ENCODE assay signal across 10 mouse cellular contexts in the genomic region with DNA sequence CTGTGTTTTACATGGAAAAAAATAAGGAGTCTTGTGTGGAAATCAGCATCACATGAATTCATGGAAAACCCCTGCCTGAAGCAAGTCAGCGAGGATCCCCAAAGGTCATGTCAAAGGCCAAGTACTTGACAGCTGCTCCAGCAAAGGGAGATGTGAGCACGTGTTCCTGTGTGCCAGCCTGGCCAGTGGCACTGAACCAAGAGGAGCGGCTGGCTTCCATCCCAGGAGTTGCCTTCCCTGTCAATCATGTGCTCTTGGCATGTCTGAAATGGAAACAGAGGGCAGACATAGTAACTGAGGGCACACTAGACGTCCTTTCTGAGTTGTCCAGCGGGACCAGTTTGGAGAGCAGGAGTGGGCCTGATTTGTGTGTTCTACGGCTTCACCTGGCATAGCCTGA. TPM values are rescaled to one million over a fixed set of nuclear protein-coding genes. Genes with fewer than 3 reads are reported as not detected.
DNase-seq lines count a peak whose midpoint lies in the region; ATAC-seq lines count a peak whose summit lies in the region.
"Had no signal": no experiment of that assay in that cellular context is flagged by ENCODE, and none has a peak within 500 bp of the region (broad histone marks: within the 10 kb centered on the region; RNA-seq: fewer than 3 reads in every experiment).

No protein-coding gene starts in this region.

- H3K9me3 ChIP-seq in heart, embryonic 12.5 days (replicated peaks): 0 out of 2 replicates have a peak, but pooled peaks cover 4% of the 10 kb centered on the region
- no peaks in the 10 kb centered on the region for H3K9me3 ChIP-seq in heart, embryonic 15.5 days (replicated peaks)
- H3K9me3 ChIP-seq: lung, embryonic 15.5 days; stomach, embryonic 15.5 days had no signal

- H3K36me3 ChIP-seq in heart, embryonic 12.5 days: no peaks in the 10 kb centered on the region
- no peaks in the 10 kb centered on the region for H3K36me3 ChIP-seq in heart, embryonic 15.5 days
- H3K36me3 ChIP-seq: lung, embryonic 15.5 days; stomach, embryonic 15.5 days had no signal

- H3K27ac ChIP-seq in heart, embryonic 12.5 days (ENCODE audit: poor library complexity, severe bottlenecking): no peak overlapping the region
- H3K27ac ChIP-seq in heart, embryonic 15.5 days: peak overlapping the region; percentile 65
- H3K27ac ChIP-seq: lung, embryonic 15.5 days; stomach, embryonic 15.5 days had no signal

- no peak overlapping the region for H3K4me2 ChIP-seq in heart, embryonic 12.5 days
- no peak overlapping the region for H3K4me2 ChIP-seq in heart, embryonic 15.5 days
- H3K4me2 ChIP-seq: lung, embryonic 15.5 days; stomach, embryonic 15.5 days had no signal

- ATAC-seq in heart, embryonic 12.5 days (ENCODE audit: insufficient number of reproducible peaks, low FRiP score): no peak
- 0 out of 2 replicates have a peak, but pooled peaks have one; percentile 12 for ATAC-seq in heart, embryonic 15.5 days (replicated peaks; ENCODE audit: insufficient number of reproducible peaks, insufficient read depth, low FRiP score, low read depth)
- ATAC-seq in megakaryocyte progenitor cell, adult 5-6 weeks (replicated peaks; ENCODE audit: poor library complexity): no peak

- H3K27me3 ChIP-seq in heart, embryonic 12.5 days (replicated peaks): no peaks in the 10 kb centered on the region
- H3K27me3 ChIP-seq in heart, embryonic 15.5 days: no peaks in the 10 kb centered on the region
- H3K27me3 ChIP-seq: lung, embryonic 15.5 days; stomach, embryonic 15.5 days had no signal

- WGBS in heart, embryonic 12.5 days: 76% methylated on average over 6 of the region's 6 CpGs
- WGBS in heart, embryonic 15.5 days: 44% methylated on average over 6 of the region's 6 CpGs

- peak; percentile 97 for DNase-seq in heart, adult 11 months
- peak; percentile 15 for DNase-seq in right cerebral cortex, postnatal 4 days
- no peak for DNase-seq in right cerebral cortex, adult 18-20 months
- DNase-seq in yolk sac, embryonic 10.5 days (ENCODE audit: low spot score): no peak
- DNase-seq in Muller cell, postnatal 12 days (ENCODE audit: inconsistent ontology term): no peak

- no peak overlapping the region for H3K4me3 ChIP-seq in heart, embryonic 12.5 days
- H3K4me3 ChIP-seq in heart, embryonic 15.5 days: no peak overlapping the region
- H3K4me3 ChIP-seq: lung, embryonic 15.5 days; stomach, embryonic 15.5 days had no signal

- H3K4me1 ChIP-seq in heart, embryonic 12.5 days (replicated peaks): peaks cover 22% of the 10 kb centered on the region
- peaks cover 36% of the 10 kb centered on the region for H3K4me1 ChIP-seq in heart, embryonic 15.5 days (replicated peaks)
- H3K4me1 ChIP-seq: lung, embryonic 15.5 days; stomach, embryonic 15.5 days had no signal

- H3K9ac ChIP-seq in heart, embryonic 12.5 days: no peak overlapping the region
- no peak overlapping the region for H3K9ac ChIP-seq in heart, embryonic 15.5 days
- H3K9ac ChIP-seq: lung, embryonic 15.5 days; stomach, embryonic 15.5 days had no signal

RNA-seq across cellular contexts. Expression of gene Fhl2, which starts 53.5 kb away (rescaled TPM):
- 203 and 205 TPM in 2 replicates for polyA plus RNA-seq in heart, embryonic 12.5 days (2016; fragmentation: Nextera tagmentation; extraction: Ambion mirVana)
- polyA plus RNA-seq in heart, embryonic 15.5 days (2015; fragmentation: Nextera tagmentation; extraction: Ambion mirVana): 298 and 363 TPM in 2 replicates
- 0.10 TPM in 1 of 2 replicates, not detected in the other for total RNA-seq in megakaryocyte progenitor cell, adult 5-6 weeks (2015)
- 1.1 TPM in 1 of 2 replicates, not detected in the other for total RNA-seq in megakaryocyte progenitor cell, adult 5-6 weeks (2017)

Comparison
In these comparisons a context has a peak if more than half of its experiments do, and no peak if none do; other contexts are left out.
1. DNase-seq: peak in heart, adult 11 months (single experiment) and right cerebral cortex, postnatal 4 days (single experiment); none in right cerebral cortex, adult 18-20 months (single experiment), yolk sac, embryonic 10.5 days (single experiment) and Muller cell, postnatal 12 days (single experiment).